Comparison of ENCODE assay signal across 19 mouse cellular contexts in the genomic region with DNA sequence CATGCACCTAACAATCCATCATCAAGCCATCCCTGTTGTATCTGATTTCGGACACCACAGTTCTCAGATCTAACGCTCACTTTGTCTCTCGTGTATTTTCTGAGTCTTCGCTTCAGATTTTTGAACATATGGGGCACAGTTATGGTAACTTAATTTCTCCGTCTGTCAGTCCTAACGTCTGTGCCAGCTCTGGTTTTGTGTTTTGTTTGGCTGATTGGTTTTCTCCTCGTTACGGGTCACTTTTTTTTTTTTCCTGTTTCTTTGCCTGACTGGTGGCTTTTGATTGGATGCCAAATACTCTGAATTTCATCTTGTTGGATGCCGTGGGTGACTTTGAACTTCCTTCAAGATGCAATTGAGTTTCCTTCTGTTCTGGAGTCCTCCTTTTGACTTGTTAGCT. TPM values are rescaled to one million over a fixed set of nuclear protein-coding genes. Genes with fewer than 3 reads are reported as not detected.
DNase-seq lines count a peak whose midpoint lies in the region; ATAC-seq lines count a peak whose summit lies in the region.
"Had no signal": no experiment of that assay in that cellular context is flagged by ENCODE, and none has a peak within 500 bp of the region (broad histone marks: within the 10 kb centered on the region; RNA-seq: fewer than 3 reads in every experiment).

No protein-coding gene starts in this region.

- H3K4me1 ChIP-seq in forebrain, embryonic 16.5 days (replicated peaks; ENCODE audit: control insufficient read depth, insufficient read depth, low read length): peaks cover 11% of the 10 kb centered on the region; the same call in 1 of the 2 replicates
- H3K4me1 ChIP-seq in forebrain, embryonic 11.5 days (replicated peaks; ENCODE audit: control insufficient read depth, insufficient read depth, low read length): no peaks in the 10 kb centered on the region; the same call in 1 of the 2 replicates

- no peak overlapping the region for H3K9ac ChIP-seq in forebrain, embryonic 16.5 days (replicated peaks; ENCODE audit: low read depth, low read length)
- no peak overlapping the region for H3K9ac ChIP-seq in forebrain, embryonic 11.5 days (ENCODE audit: low read length)
- H3K9ac ChIP-seq: embryonic facial prominence, embryonic 12.5 days; heart, embryonic 13.5 days had no signal

- no peak for ATAC-seq in forebrain, embryonic 16.5 days
- no peak for ATAC-seq in forebrain, embryonic 11.5 days (replicated peaks; ENCODE audit: low FRiP score)
- ATAC-seq: activated CD4-positive, CD25-positive, alpha-beta regulatory T cell, adult 4 months; hindbrain, embryonic 16.5 days; Patski had no signal

- H3K27ac ChIP-seq in forebrain, embryonic 16.5 days (ENCODE audit: low read length): peak overlapping the region; percentile 43; the same call in 1 of the 2 replicates
- no peak overlapping the region for H3K27ac ChIP-seq in forebrain, embryonic 11.5 days (ENCODE audit: low read depth, low read length)
- H3K27ac ChIP-seq: embryonic facial prominence, embryonic 12.5 days; heart, embryonic 13.5 days had no signal

- H3K4me3 ChIP-seq in forebrain, embryonic 16.5 days (replicated peaks; ENCODE audit: low read length): no peak overlapping the region
- H3K4me3 ChIP-seq in forebrain, embryonic 11.5 days (ENCODE audit: low read depth, low read length): no peak overlapping the region
- H3K4me3 ChIP-seq: embryonic facial prominence, embryonic 12.5 days; heart, embryonic 13.5 days had no signal

- no peaks in the 10 kb centered on the region for H3K27me3 ChIP-seq in forebrain, embryonic 16.5 days (replicated peaks; ENCODE audit: control insufficient read depth, insufficient read depth, low read length)
- H3K27me3 ChIP-seq in forebrain, embryonic 11.5 days (ENCODE audit: control insufficient read depth, insufficient read depth, low read length): no peaks in the 10 kb centered on the region; the same call in 1 of the 2 replicates
- H3K27me3 ChIP-seq: embryonic facial prominence, embryonic 12.5 days had no signal

- H3K36me3 ChIP-seq in forebrain, embryonic 16.5 days (ENCODE audit: control insufficient read depth, insufficient read depth): no peaks in the 10 kb centered on the region
- no peaks in the 10 kb centered on the region for H3K36me3 ChIP-seq in forebrain, embryonic 11.5 days (ENCODE audit: control insufficient read depth, insufficient read depth, low read length)
- H3K36me3 ChIP-seq: embryonic facial prominence, embryonic 12.5 days; heart, embryonic 13.5 days had no signal

- WGBS in forebrain, embryonic 16.5 days: 42% methylated on average over 9 of the region's 9 CpGs
- 87% methylated on average over 9 of the region's 9 CpGs for WGBS in forebrain, embryonic 11.5 days

- DNase-seq in forebrain, embryonic 11.5 days (ENCODE audit: low spot score): no peak
- DNase-seq in layer of hippocampus, adult 9-11 months: peak; percentile 10
- no peak for DNase-seq in layer of hippocampus, postnatal 10 days (ENCODE audit: low spot score in 2 of 2)
- peak; percentile 40 for DNase-seq in brain, embryonic 18.5 days (ENCODE audit: low read depth, low spot score)
- no peak for DNase-seq in thymus, postnatal 10 days (ENCODE audit: low spot score in 2 of 2)
- DNase-seq: adrenal gland, postnatal 14 days; cerebellum, adult 11 months; cerebellum, adult 9-10 months; cerebellum, postnatal 25 days; gastrocnemius, postnatal 36 days; heart, adult 11 months; heart, postnatal 36 days had no signal

- no peaks in the 10 kb centered on the region for H3K9me3 ChIP-seq in forebrain, embryonic 16.5 days (ENCODE audit: control insufficient read depth, low read length)
- H3K9me3 ChIP-seq in forebrain, embryonic 11.5 days (ENCODE audit: control insufficient read depth, low read length): no peaks in the 10 kb centered on the region
- H3K9me3 ChIP-seq: embryonic facial prominence, embryonic 12.5 days; heart, embryonic 13.5 days had no signal

- no peak overlapping the region for H3K4me2 ChIP-seq in forebrain, embryonic 16.5 days (ENCODE audit: low read length)
- H3K4me2 ChIP-seq in forebrain, embryonic 11.5 days (ENCODE audit: low read depth, low read length, severe bottlenecking): no peak overlapping the region
- H3K4me2 ChIP-seq: embryonic facial prominence, embryonic 12.5 days; heart, embryonic 13.5 days had no signal

RNA-seq across cellular contexts. Expression of a gene that starts 48.3 kb away (rescaled TPM):
- polyA plus RNA-seq in forebrain, embryonic 16.5 days (2015; fragmentation: Nextera tagmentation; extraction: Ambion mirVana): 0.52 and 0.68 TPM in 2 replicates
- 6.4 and 7.9 TPM in 2 replicates for polyA plus RNA-seq in forebrain, embryonic 11.5 days (2014; fragmentation: Nextera tagmentation; extraction: Ambion mirVana)
- 1 to 10 TPM; 1.8 to 2.1 TPM for total RNA-seq in layer of hippocampus, postnatal 10 days (2021)
- total RNA-seq: CH12.LX had no signal
- polyA plus RNA-seq: activated CD4-positive, CD25-positive, alpha-beta regulatory T cell, adult 4 months had no signal

Comparison
In these comparisons a context has a peak if more than half of its experiments do, and no peak if none do; other contexts are left out.
1. DNase-seq: peak in layer of hippocampus, adult 9-11 months (single experiment) and brain, embryonic 18.5 days (single experiment); none in forebrain, embryonic 11.5 days (single experiment), layer of hippocampus, postnatal 10 days (0 of 2) and thymus, postnatal 10 days (0 of 2).